18 mouse cellular contexts compared by ENCODE assay signal in the genomic region with DNA sequence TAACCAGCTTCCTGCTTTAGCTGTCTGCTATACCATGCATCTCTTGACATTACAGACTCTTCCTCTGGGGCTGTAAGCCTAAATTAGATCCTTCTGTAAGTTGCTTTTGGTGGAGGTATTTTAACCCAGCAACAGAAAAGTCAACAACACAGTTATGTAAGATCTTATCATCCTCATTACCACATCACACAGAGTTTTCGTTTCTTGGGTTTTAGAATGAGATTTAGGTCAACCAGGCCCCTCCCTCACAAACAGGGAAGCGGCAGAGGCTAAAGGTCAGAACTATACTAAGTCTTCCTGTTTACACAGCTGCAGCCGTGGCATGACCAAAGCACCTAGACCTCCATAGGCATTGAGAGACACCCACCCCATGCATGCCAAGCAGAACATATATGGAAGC. TPM values are rescaled to one million over a fixed set of nuclear protein-coding genes. Genes with fewer than 3 reads are reported as not detected.
A peak's percentile ranks its signal among the peaks of the same experiment; 100 is the strongest.
DNase-seq lines count a peak whose midpoint lies in the region; ATAC-seq and TF ChIP-seq lines count a peak whose summit lies in the region.
"Had no signal": no experiment of that assay in that cellular context is flagged by ENCODE, and none has a peak within 500 bp of the region (broad histone marks: within the 10 kb centered on the region; RNA-seq: fewer than 3 reads in every experiment).

No protein-coding gene starts in this region.

- intact Hi-C loops in left cerebral cortex, adult 2 months (cut with DNase I): no loop called here
- intact Hi-C loops in left cerebral cortex, postnatal 36 days (cut with DNase I): no loop called here

- DNase-seq in left cerebral cortex, adult 2 months (ENCODE audit: extremely low spot score in 1 of 2, low spot score in 2 of 2): no peak
- no peak for DNase-seq in left cerebral cortex, postnatal 36 days (ENCODE audit: low spot score in 2 of 2)
- peak; percentile 42 for DNase-seq in embryo, embryonic 11 days
- peak; percentile 54 for DNase-seq in thymus, postnatal 4 days
- DNase-seq in urinary bladder, postnatal 10 days (ENCODE audit: low spot score): no peak
- DNase-seq in layer of hippocampus, postnatal 14 days (ENCODE audit: low spot score in 2 of 2): no peak
- DNase-seq in gastrocnemius, postnatal 25 days: no peak
- DNase-seq: adrenal gland, adult 8-10 months; cerebellum, postnatal 14 days; heart, adult 18-20 months; heart, postnatal 4 days; kidney, adult 9 months; left cerebral cortex, postnatal 4 days had no signal

- no peaks in the 10 kb centered on the region for H3K27me3 ChIP-seq in liver, embryonic 16.5 days (ENCODE audit: control insufficient read depth, insufficient read depth, low read depth, low read length)
- H3K27me3 ChIP-seq: lung, embryonic 15.5 days; midbrain, embryonic 12.5 days; neural tube, embryonic 12.5 days had no signal

- peak overlapping the region; percentile 64 for H3K27ac ChIP-seq in left cerebral cortex, adult 2 months
- no peak overlapping the region for H3K27ac ChIP-seq in liver, embryonic 16.5 days (ENCODE audit: low read length)
- H3K27ac ChIP-seq: lung, embryonic 15.5 days; midbrain, embryonic 12.5 days; neural tube, embryonic 12.5 days had no signal

- 37% methylated on average over 3 of the region's 3 CpGs for WGBS in liver, embryonic 16.5 days (ENCODE audit: insufficient replicate concordance)

- ATAC-seq in liver, embryonic 16.5 days (ENCODE audit: low read depth): peak; percentile 60

- H3K4me3 ChIP-seq in left cerebral cortex, adult 2 months: no peak overlapping the region
- H3K4me3 ChIP-seq in liver, embryonic 16.5 days (ENCODE audit: low read depth, low read length): no peak overlapping the region
- H3K4me3 ChIP-seq: erythroblast, embryonic 14.5 days; lung, embryonic 15.5 days; midbrain, embryonic 12.5 days; neural tube, embryonic 12.5 days had no signal

- no peak overlapping the region for H3K9ac ChIP-seq in liver, embryonic 16.5 days (ENCODE audit: low read depth, low read length)
- H3K9ac ChIP-seq: lung, embryonic 15.5 days; midbrain, embryonic 12.5 days; neural tube, embryonic 12.5 days had no signal

- no peaks in the 10 kb centered on the region for H3K4me1 ChIP-seq in liver, embryonic 16.5 days (ENCODE audit: control insufficient read depth, low read depth, low read length)
- H3K4me1 ChIP-seq: lung, embryonic 15.5 days; midbrain, embryonic 12.5 days; neural tube, embryonic 12.5 days had no signal

- no peak for TF ChIP-seq CTCF in left cerebral cortex, adult 2 months (IDR thresholded peaks at IDR 0.05)

- H3K9me3 ChIP-seq in liver, embryonic 16.5 days (replicated peaks; ENCODE audit: control insufficient read depth, low read length): no peaks in the 10 kb centered on the region
- H3K9me3 ChIP-seq: lung, embryonic 15.5 days; neural tube, embryonic 12.5 days had no signal

- no peak overlapping the region for H3K4me2 ChIP-seq in liver, embryonic 16.5 days (ENCODE audit: low read depth, low read length)
- H3K4me2 ChIP-seq: lung, embryonic 15.5 days; midbrain, embryonic 12.5 days; neural tube, embryonic 12.5 days had no signal

- H3K36me3 ChIP-seq in liver, embryonic 16.5 days (ENCODE audit: control insufficient read depth, insufficient read depth): no peaks in the 10 kb centered on the region
- H3K36me3 ChIP-seq: lung, embryonic 15.5 days had no signal

RNA-seq across cellular contexts. Expression of a gene that starts 19.9 kb away (rescaled TPM):
- 10 to 100 TPM; 61.4 to 69.1 TPM for total RNA-seq in left cerebral cortex, adult 2 months (2021)
- 10 to 100 TPM; 67.6 to 71.9 TPM for total RNA-seq in left cerebral cortex, postnatal 36 days (2021)
- polyA plus RNA-seq in liver, embryonic 16.5 days (2015; fragmentation: Nextera tagmentation; extraction: Ambion mirVana): 2.1 and 2.8 TPM in 2 replicates
- total RNA-seq in layer of hippocampus, postnatal 14 days (2021): 10 to 100 TPM; 56.9 to 57.2 TPM
- 1 to 10 TPM; 4.9 to 7.3 TPM for total RNA-seq in gastrocnemius, postnatal 25 days (2021)
- polyA plus RNA-seq: erythroblast, embryonic 14.5 days had no signal

RNA-seq across cellular contexts. Expression of a gene that starts 34.3 kb away (rescaled TPM):
- total RNA-seq in left cerebral cortex, adult 2 months (2021): 100 to 1,000 TPM; 354 to 358 TPM
- 100 to 1,000 TPM; 368 to 380 TPM for total RNA-seq in left cerebral cortex, postnatal 36 days (2021)
- polyA plus RNA-seq in liver, embryonic 16.5 days (2015; fragmentation: Nextera tagmentation; extraction: Ambion mirVana): 0.14 and 0.28 TPM in 2 replicates
- total RNA-seq in layer of hippocampus, postnatal 14 days (2021): 100 to 1,000 TPM; 420 to 434 TPM
- total RNA-seq in gastrocnemius, postnatal 25 days (2021): 1 to 10 TPM; 4.9 to 8.9 TPM
- polyA plus RNA-seq: erythroblast, embryonic 14.5 days had no signal

RNA-seq across cellular contexts. Expression of a gene that starts 38.5 kb away (rescaled TPM):
- total RNA-seq in left cerebral cortex, adult 2 months (2021): 100 to 1,000 TPM; 268 to 282 TPM
- 100 to 1,000 TPM; 273 to 322 TPM for total RNA-seq in left cerebral cortex, postnatal 36 days (2021)
- 0.07 TPM in 1 of 2 replicates, not detected in the other for polyA plus RNA-seq in liver, embryonic 16.5 days (2015; fragmentation: Nextera tagmentation; extraction: Ambion mirVana)
- total RNA-seq in layer of hippocampus, postnatal 14 days (2021): 100 to 1,000 TPM; 317 to 325 TPM
- total RNA-seq in gastrocnemius, postnatal 25 days (2021): 1 to 10 TPM; 2.2 to 2.3 TPM
- polyA plus RNA-seq: erythroblast, embryonic 14.5 days had no signal

Comparison
In these comparisons a context has a peak if more than half of its experiments do, and no peak if none do; other contexts are left out.
1. DNase-seq: peak in embryo, embryonic 11 days (single experiment) and thymus, postnatal 4 days (single experiment); none in left cerebral cortex, adult 2 months (0 of 2), left cerebral cortex, postnatal 36 days (0 of 2), urinary bladder, postnatal 10 days (single experiment), layer of hippocampus, postnatal 14 days (0 of 2) and gastrocnemius, postnatal 25 days (single experiment).
2. RNA of a gene that starts 19.9 kb away (total RNA-seq): 67.6 to 71.9 TPM in left cerebral cortex, postnatal 36 days, 61.4 to 69.1 TPM in left cerebral cortex, adult 2 months and 56.9 to 57.2 TPM in layer of hippocampus, postnatal 14 days; 4.9 to 7.3 TPM in gastrocnemius, postnatal 25 days; every median in the first group is over 4 times any median in the second.
3. RNA of a gene that starts 34.3 kb away (total RNA-seq): 420 to 434 TPM in layer of hippocampus, postnatal 14 days, 368 to 380 TPM in left cerebral cortex, postnatal 36 days and 354 to 358 TPM in left cerebral cortex, adult 2 months; 4.9 to 8.9 TPM in gastrocnemius, postnatal 25 days; every median in the first group is over 10 times any median in the second.
4. RNA of a gene that starts 38.5 kb away (total RNA-seq): 317 to 325 TPM in layer of hippocampus, postnatal 14 days, 273 to 322 TPM in left cerebral cortex, postnatal 36 days and 268 to 282 TPM in left cerebral cortex, adult 2 months; 2.2 to 2.3 TPM in gastrocnemius, postnatal 25 days; every median in the first group is over 10 times any median in the second.